Mouse (Mus musculus) G1E-ER4 (cell line): ENCODE measurements around the gene Rdh7. TPM values are rescaled to one million over a fixed set of nuclear protein-coding genes. Genes with fewer than 3 reads are reported as not detected.

ENCODE experiments used
- GATA1 ChIP-seq: IDR thresholded peaks from one replicate; pipeline ENCODE4 v1.8.0; 2012; ENCODE audit warnings: low read length, inconsistent platforms
- polyA plus RNA-seq: library from polyadenylated mRNA; stranded (reverse); fragments of >175 nt; gene quantifications from 2 replicates; pipeline ENCODE4 v1.2.3, GENCODE M21; 2012

Gene Rdh7
- polyA plus RNA-seq, 1 experiment = not detected

GRCm38 (mm10) chr10:127901751-127902150 lies 13.1 kb upstream of the Rdh7 start:
- no peak for TF ChIP-seq GATA1

- TF ChIP-seq GATA1 = no peak
Observed at GRCm38 (mm10) chr10:127899783-127900182, 11.2 kb upstream of the Rdh7 start.

- no peak for TF ChIP-seq GATA1
Observed at GRCm38 (mm10) chr10:127898218-127898617, 9.6 kb upstream of the Rdh7 start, which contains the start of gene Sdr9c7. Gene Sdr9c7, plus strand, starts transcription at chr10:127898518.

- no peak for TF ChIP-seq GATA1
Observed at GRCm38 (mm10) chr10:127897506-127897905, 8.9 kb upstream of the Rdh7 start.

- TF ChIP-seq GATA1 = no peak
Observed at GRCm38 (mm10) chr10:127896705-127897104, 8.1 kb upstream of the Rdh7 start.

GRCm38 (mm10) chr10:127891481-127891880 lies 2.9 kb upstream of the Rdh7 start:
- TF ChIP-seq GATA1 = no peak

- TF ChIP-seq GATA1 = no peak
Observed at GRCm38 (mm10) chr10:127886971-127887370, 1.6 kb downstream of the Rdh7 start.

- TF ChIP-seq GATA1 = no peak
Observed at GRCm38 (mm10) chr10:127886551-127886950, 2.1 kb downstream of the Rdh7 start.

GRCm38 (mm10) chr10:127881041-127881440 lies 7.6 kb downstream of the Rdh7 start:
- TF ChIP-seq GATA1 = no peak

GRCm38 (mm10) chr10:127879155-127879688 lies 9.4 kb downstream of the Rdh7 start:
- no peak for TF ChIP-seq GATA1

- TF ChIP-seq GATA1 = no peak
Observed at GRCm38 (mm10) chr10:127878262-127879057, 10.2 kb downstream of the Rdh7 start.

GRCm38 (mm10) chr10:127877681-127878080 lies 10.9 kb downstream of the Rdh7 start:
- no peak for TF ChIP-seq GATA1

GRCm38 (mm10) chr10:127872484-127872883 lies 16.1 kb downstream of the Rdh7 start:
- no peak for TF ChIP-seq GATA1

GRCm38 (mm10) chr10:127866232-127866631 lies 22.4 kb downstream of the Rdh7 start, which contains the start of gene Rdh16f2:
Gene Rdh16f2, plus strand, starts transcription at chr10:127866474.
- no peak for TF ChIP-seq GATA1

GRCm38 (mm10) chr10:127864931-127865330 lies 23.7 kb downstream of the Rdh7 start:
- TF ChIP-seq GATA1 = no peak

- no peak for TF ChIP-seq GATA1
Observed at GRCm38 (mm10) chr10:127856376-127856775, 32.2 kb downstream of the Rdh7 start.

GRCm38 (mm10) chr10:127849628-127850027 lies 39.0 kb downstream of the Rdh7 start, which contains the start of gene Rdh19:
Gene Rdh19, plus strand, starts transcription at chr10:127849928.
- TF ChIP-seq GATA1 = no peak

GRCm38 (mm10) chr10:127848089-127848488 lies 40.5 kb downstream of the Rdh7 start:
- no peak for TF ChIP-seq GATA1
